Mouse (Mus musculus) induced T-regulatory cell, adult 2 months (primary cell): ENCODE measurements around the gene L2hgdh.

Source experiments
- DNase-seq: peaks from one replicate; pipeline ENCODE4 v3.0.0-alpha.2; 2012; ENCODE audit warnings: low read depth

L2hgdh gene

GRCm38 (mm10) chr12:69729246-69729645, 4.6 kb upstream of the L2hgdh start:
- DNase-seq: no peak

- no peak for DNase-seq
Observed at GRCm38 (mm10) chr12:69724018-69724710, 509 bp downstream of the L2hgdh start.

- DNase-seq: no peak
Observed at GRCm38 (mm10) chr12:69723376-69723775, 1.3 kb downstream of the L2hgdh start.

- DNase-seq: no peak
Observed at GRCm38 (mm10) chr12:69722857-69723256, 1.8 kb downstream of the L2hgdh start.

- no peak for DNase-seq
Observed at GRCm38 (mm10) chr12:69713628-69714027, 11.0 kb downstream of the L2hgdh start.

GRCm38 (mm10) chr12:69704799-69705458, 19.7 kb downstream of the L2hgdh start:
- no peak for DNase-seq

- no peak for DNase-seq
Observed at GRCm38 (mm10) chr12:69698352-69698751, 26.3 kb downstream of the L2hgdh start.

GRCm38 (mm10) chr12:69696746-69697145, 27.9 kb downstream of the L2hgdh start:
- DNase-seq: peak; percentile 79

- DNase-seq: no peak
Observed at GRCm38 (mm10) chr12:69693471-69693870, 31.2 kb downstream of the L2hgdh start.

- DNase-seq: no peak
Observed at GRCm38 (mm10) chr12:69690714-69691113, 34.0 kb downstream of the L2hgdh start.

GRCm38 (mm10) chr12:69689094-69689493, 35.6 kb downstream of the L2hgdh start:
- DNase-seq: no peak

- no peak for DNase-seq
Observed at GRCm38 (mm10) chr12:69688368-69688767, 36.3 kb downstream of the L2hgdh start.

GRCm38 (mm10) chr12:69683537-69683936, 41.1 kb downstream of the L2hgdh start:
- DNase-seq: peak; percentile 37

GRCm38 (mm10) chr12:69682788-69683419, 41.8 kb downstream of the L2hgdh start:
- peak; percentile 58 for DNase-seq

GRCm38 (mm10) chr12:69682065-69682787, 42.4 kb downstream of the L2hgdh start:
- peak; percentile 80 for DNase-seq

- peak; percentile 63 for DNase-seq
Observed at GRCm38 (mm10) chr12:69681566-69682061, 43.1 kb downstream of the L2hgdh start, which contains the start of gene Sos2. Sos2 (minus strand) TSS chr12:69681852.

GRCm38 (mm10) chr12:69680635-69681565, 43.8 kb downstream of the L2hgdh start:
- peak; percentile 85 for DNase-seq

GRCm38 (mm10) chr12:69676157-69676556, 48.5 kb downstream of the L2hgdh start:
- no peak for DNase-seq

- no peak for DNase-seq
Observed at GRCm38 (mm10) chr12:69674576-69675537, 49.8 kb downstream of the L2hgdh start.

- no peak for DNase-seq
Observed at GRCm38 (mm10) chr12:69674176-69674575, 50.5 kb downstream of the L2hgdh start.
